Mouse (Mus musculus) heart, adult 2 months (tissue): ENCODE data around the gene Impg1.

Experiments
- CTCF ChIP-seq: fragments of 200-600 bp; IDR thresholded peaks from 2 replicates; pipeline ENCODE4 v1.8.1; 2022; ENCODE audit warnings: antibody characterized with exemption, mild to moderate bottlenecking, moderate library complexity
- EP300 ChIP-seq: fragments of 200-500 bp; IDR thresholded peaks from 2 replicates; pipeline ENCODE4 v1.6.1; 2011; ENCODE audit warnings: low read depth, low read length, control low read depth; ENCODE audit not compliant: insufficient read depth

DNA sequence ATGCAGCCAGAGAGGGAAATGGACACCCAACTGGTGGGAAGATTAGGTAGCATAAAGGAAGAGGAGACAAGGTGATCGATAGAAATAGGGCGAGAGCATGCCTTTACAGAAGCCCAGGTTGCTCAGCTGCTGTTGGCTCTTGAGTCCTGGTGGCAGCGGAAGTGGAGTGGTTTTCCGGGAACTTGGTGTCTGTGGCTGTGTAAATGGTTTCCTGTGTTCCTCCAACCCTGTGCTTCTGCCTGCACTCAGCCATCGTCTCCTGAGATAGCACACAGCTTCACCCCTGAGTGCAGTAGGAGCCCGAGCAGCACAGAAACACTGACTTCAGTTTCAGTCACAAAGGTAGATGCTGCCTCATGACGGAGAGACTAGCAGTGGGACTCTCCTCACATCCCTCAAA is 198.8 kb downstream of the Impg1 start:
- TF ChIP-seq CTCF = no peak
- TF ChIP-seq EP300 = no peak
